14 mouse cellular contexts compared by ENCODE assay signal in genomic region chr6:149173831-149174625, GRCm38 (mm10). TPM values are rescaled to one million over a fixed set of nuclear protein-coding genes. Genes with fewer than 3 reads are reported as not detected.
A peak's percentile ranks its signal among the peaks of the same experiment; 100 is the strongest.
DNase-seq lines count a peak whose midpoint lies in the region; ATAC-seq lines count a peak whose summit lies in the region.
"Had no signal": no experiment of that assay in that cellular context is flagged by ENCODE, and none has a peak within 500 bp of the region (broad histone marks: within the 10 kb centered on the region; RNA-seq: fewer than 3 reads in every experiment).

No protein-coding gene starts in this region.

- no peak overlapping the region for H3K4me3 ChIP-seq in forebrain, embryonic 11.5 days (ENCODE audit: low read depth, low read length)
- no peak overlapping the region for H3K4me3 ChIP-seq in forebrain, embryonic 13.5 days
- H3K4me3 ChIP-seq in lung, embryonic 16.5 days (ENCODE audit: low read length) = no peak overlapping the region
- H3K4me3 ChIP-seq: hindbrain, embryonic 15.5 days had no signal

- peaks cover 12% of the 10 kb centered on the region for H3K36me3 ChIP-seq in forebrain, embryonic 11.5 days (ENCODE audit: control insufficient read depth, insufficient read depth, low read length)
- peaks cover 54% of the 10 kb centered on the region for H3K36me3 ChIP-seq in forebrain, embryonic 13.5 days (ENCODE audit: poor library complexity, severe bottlenecking)
- H3K36me3 ChIP-seq in lung, embryonic 16.5 days (ENCODE audit: control insufficient read depth, insufficient read depth, low read length) = peaks cover 17% of the 10 kb centered on the region

- no peak overlapping the region for H3K9ac ChIP-seq in forebrain, embryonic 11.5 days (ENCODE audit: low read length)
- H3K9ac ChIP-seq in forebrain, embryonic 13.5 days = no peak overlapping the region
- no peak overlapping the region for H3K9ac ChIP-seq in lung, embryonic 16.5 days (ENCODE audit: low read length)
- H3K9ac ChIP-seq: hindbrain, embryonic 15.5 days had no signal

- no peaks in the 10 kb centered on the region for H3K27me3 ChIP-seq in forebrain, embryonic 11.5 days (ENCODE audit: control insufficient read depth, insufficient read depth, low read length)
- no peaks in the 10 kb centered on the region for H3K27me3 ChIP-seq in forebrain, embryonic 13.5 days
- H3K27me3 ChIP-seq in lung, embryonic 16.5 days (ENCODE audit: control insufficient read depth, insufficient read depth, low read depth, low read length) = no peaks in the 10 kb centered on the region
- H3K27me3 ChIP-seq: CH12.LX; hindbrain, embryonic 15.5 days had no signal

- no peak overlapping the region for H3K27ac ChIP-seq in forebrain, embryonic 11.5 days (ENCODE audit: low read depth, low read length)
- no peak overlapping the region for H3K27ac ChIP-seq in forebrain, embryonic 13.5 days
- no peak overlapping the region for H3K27ac ChIP-seq in lung, embryonic 16.5 days (ENCODE audit: low read length)
- H3K27ac ChIP-seq: hindbrain, embryonic 15.5 days; macrophage had no signal

- DNase-seq in forebrain, embryonic 11.5 days (ENCODE audit: low spot score) = no peak
- DNase-seq in lung, postnatal 14 days = no peak
- DNase-seq in lung, postnatal 25 days (ENCODE audit: low spot score) = peak; percentile 35
- DNase-seq in gastrocnemius, postnatal 10 days = no peak
- DNase-seq: thymus, postnatal 25 days had no signal

- ATAC-seq in forebrain, embryonic 11.5 days (replicated peaks; ENCODE audit: low FRiP score) = 0 out of 2 replicates have a peak, but pooled peaks have one; percentile 21
- no peak for ATAC-seq in forebrain, embryonic 13.5 days
- peak; percentile 34; the same call in 1 of the 2 replicates for ATAC-seq in lung, embryonic 16.5 days (ENCODE audit: low read depth)
- peak; percentile 58 for ATAC-seq in granulocyte monocyte progenitor cell, adult 5-6 weeks (replicated peaks; ENCODE audit: poor library complexity, severe bottlenecking)
- ATAC-seq in megakaryocyte progenitor cell, adult 5-6 weeks (replicated peaks; ENCODE audit: poor library complexity) = no peak

- no peaks in the 10 kb centered on the region for H3K4me1 ChIP-seq in forebrain, embryonic 11.5 days (replicated peaks; ENCODE audit: control insufficient read depth, insufficient read depth, low read length)
- H3K4me1 ChIP-seq in forebrain, embryonic 13.5 days = no peaks in the 10 kb centered on the region
- H3K4me1 ChIP-seq in lung, embryonic 16.5 days (replicated peaks; ENCODE audit: control insufficient read depth, insufficient read depth, low read length) = no peaks in the 10 kb centered on the region
- H3K4me1 ChIP-seq: hindbrain, embryonic 15.5 days had no signal

- H3K4me2 ChIP-seq in forebrain, embryonic 11.5 days (ENCODE audit: low read depth, low read length, severe bottlenecking) = no peak overlapping the region
- H3K4me2 ChIP-seq in forebrain, embryonic 13.5 days = no peak overlapping the region
- H3K4me2 ChIP-seq in lung, embryonic 16.5 days (ENCODE audit: low read depth, low read length) = no peak overlapping the region
- H3K4me2 ChIP-seq: hindbrain, embryonic 15.5 days had no signal

- no peaks in the 10 kb centered on the region for H3K9me3 ChIP-seq in forebrain, embryonic 11.5 days (ENCODE audit: control insufficient read depth, low read length)
- peaks cover 8% of the 10 kb centered on the region for H3K9me3 ChIP-seq in forebrain, embryonic 13.5 days (replicated peaks)
- no peaks in the 10 kb centered on the region for H3K9me3 ChIP-seq in lung, embryonic 16.5 days (ENCODE audit: control insufficient read depth, low read length)

- 89% methylated on average over 4 of the region's 4 CpGs for WGBS in forebrain, embryonic 11.5 days
- 84% methylated on average over 4 of the region's 4 CpGs for WGBS in forebrain, embryonic 13.5 days
- 35% methylated on average over 4 of the region's 4 CpGs for WGBS in lung, embryonic 16.5 days

RNA-seq across cellular contexts. Expression of gene Amn1, which starts 14.5 kb away (rescaled TPM):
- 57.3 and 62.9 TPM in 2 replicates for polyA plus RNA-seq in forebrain, embryonic 11.5 days (2014; fragmentation: Nextera tagmentation; extraction: Ambion mirVana)
- 95.6 and 98.2 TPM in 2 replicates for polyA plus RNA-seq in forebrain, embryonic 13.5 days (2015; fragmentation: Nextera tagmentation; extraction: Ambion mirVana)
- 25.9 and 34.5 TPM in 2 replicates for polyA plus RNA-seq in lung, embryonic 16.5 days (2015; fragmentation: Nextera tagmentation; extraction: Ambion mirVana)
- 5.3 and 10.1 TPM in 2 replicates for total RNA-seq in granulocyte monocyte progenitor cell, adult 5-6 weeks (2014; fragmentation: Nextera tagmentation)
- 6.1 and 8.7 TPM in 2 replicates for total RNA-seq in granulocyte monocyte progenitor cell, adult 5-6 weeks (2017)
- 10 to 100 TPM; 10.2 to 12.5 TPM for total RNA-seq in gastrocnemius, postnatal 10 days (2021)
- 7.7 and 11.9 TPM in 2 replicates for total RNA-seq in megakaryocyte progenitor cell, adult 5-6 weeks (2015)
- 9.5 and 13.0 TPM in 2 replicates for total RNA-seq in megakaryocyte progenitor cell, adult 5-6 weeks (2017)

RNA-seq across cellular contexts. Expression of gene Etfbkmt, which starts 34.4 kb away (rescaled TPM):
- polyA plus RNA-seq in forebrain, embryonic 11.5 days (2014; fragmentation: Nextera tagmentation; extraction: Ambion mirVana) = 9.6 and 10.2 TPM in 2 replicates
- polyA plus RNA-seq in forebrain, embryonic 13.5 days (2015; fragmentation: Nextera tagmentation; extraction: Ambion mirVana) = 8.3 TPM in 2 replicates
- polyA plus RNA-seq in lung, embryonic 16.5 days (2015; fragmentation: Nextera tagmentation; extraction: Ambion mirVana) = 17.3 and 18.5 TPM in 2 replicates
- total RNA-seq in granulocyte monocyte progenitor cell, adult 5-6 weeks (2014; fragmentation: Nextera tagmentation) = 7.8 and 23.3 TPM in 2 replicates
- 6.1 and 10.3 TPM in 2 replicates for total RNA-seq in granulocyte monocyte progenitor cell, adult 5-6 weeks (2017)
- 10 to 100 TPM in 1 of 2 experiments, 1 to 10 TPM in 1; 7.5 to 13.5 TPM for total RNA-seq in gastrocnemius, postnatal 10 days (2021)
- total RNA-seq in megakaryocyte progenitor cell, adult 5-6 weeks (2015) = 8.2 and 21.1 TPM in 2 replicates
- 6.9 and 10.8 TPM in 2 replicates for total RNA-seq in megakaryocyte progenitor cell, adult 5-6 weeks (2017)

RNA-seq across cellular contexts. Expression of gene Gm10203, which starts 44.1 kb away (rescaled TPM):
- polyA plus RNA-seq in forebrain, embryonic 11.5 days (2014; fragmentation: Nextera tagmentation; extraction: Ambion mirVana) = not detected in 2 replicates
- not detected in 2 replicates for polyA plus RNA-seq in forebrain, embryonic 13.5 days (2015; fragmentation: Nextera tagmentation; extraction: Ambion mirVana)
- polyA plus RNA-seq in lung, embryonic 16.5 days (2015; fragmentation: Nextera tagmentation; extraction: Ambion mirVana) = not detected in 2 replicates
- total RNA-seq in granulocyte monocyte progenitor cell, adult 5-6 weeks (2014; fragmentation: Nextera tagmentation) = not detected in 2 replicates
- total RNA-seq in granulocyte monocyte progenitor cell, adult 5-6 weeks (2017) = not detected in 2 replicates
- not detected for total RNA-seq in gastrocnemius, postnatal 10 days (2021)
- total RNA-seq in megakaryocyte progenitor cell, adult 5-6 weeks (2015) = not detected in 2 replicates
- total RNA-seq in megakaryocyte progenitor cell, adult 5-6 weeks (2017) = not detected in 2 replicates
- total RNA-seq: CH12.LX; left cerebral cortex, adult 8-10 months had no signal
- polyA plus RNA-seq: cortical plate, adult 2 months; hindbrain, embryonic 15.5 days; macrophage had no signal

Comparison
In these comparisons a context has a peak if more than half of its experiments do, and no peak if none do; other contexts are left out.
1. ATAC-seq: peak in forebrain, embryonic 11.5 days (single experiment), lung, embryonic 16.5 days (single experiment) and granulocyte monocyte progenitor cell, adult 5-6 weeks (single experiment); none in forebrain, embryonic 13.5 days (single experiment) and megakaryocyte progenitor cell, adult 5-6 weeks (single experiment).